Mouse (Mus musculus): ENCODE data around the gene Vmn1r10.

The Vmn1r10 gene

DNA sequence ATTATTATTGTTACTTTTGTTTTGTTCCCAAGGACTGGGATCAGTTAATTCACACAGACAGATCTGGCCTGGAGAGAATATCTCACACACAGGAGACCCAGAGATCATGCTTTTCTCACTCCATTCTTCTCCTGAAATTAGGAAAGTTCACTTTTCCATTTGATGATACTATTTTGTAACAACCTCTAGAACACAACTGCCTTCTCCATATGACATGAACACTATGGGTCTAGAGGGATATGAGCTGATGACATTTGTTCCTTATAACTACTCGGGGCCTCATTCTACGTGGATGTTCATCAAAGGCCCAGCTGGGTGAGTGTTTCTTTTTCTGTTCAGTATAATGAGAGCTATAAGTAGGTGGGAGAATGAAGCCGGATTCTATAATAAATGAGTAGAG, at the start of gene Vmn1r10:
Vmn1r10 (plus strand) TSS at position 301 of the 400 bp plus-strand sequence.
- no peak for DNase-seq

DNA sequence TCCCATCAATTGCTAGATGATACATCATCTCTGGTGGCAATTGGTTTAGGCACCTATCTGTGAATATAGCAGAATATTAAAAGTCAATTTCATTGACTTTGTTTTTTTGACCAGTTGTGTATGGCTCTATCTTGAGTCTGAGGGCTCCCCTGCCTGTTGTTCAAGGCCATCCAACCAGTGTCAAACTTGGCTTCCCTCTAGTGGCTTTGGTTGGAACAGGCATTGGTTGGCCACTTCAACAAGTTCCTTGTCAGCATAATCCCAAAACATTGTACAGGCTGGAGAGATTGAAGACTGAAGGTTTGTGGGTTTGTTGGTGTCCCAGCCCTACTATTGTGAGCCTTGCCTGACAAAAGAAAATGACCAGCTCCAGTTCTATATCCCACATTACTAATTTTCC, 45.5 kb upstream of the Vmn1r10 start:
- peak in 1 of 2 experiments; percentile 6 for DNase-seq

DNA sequence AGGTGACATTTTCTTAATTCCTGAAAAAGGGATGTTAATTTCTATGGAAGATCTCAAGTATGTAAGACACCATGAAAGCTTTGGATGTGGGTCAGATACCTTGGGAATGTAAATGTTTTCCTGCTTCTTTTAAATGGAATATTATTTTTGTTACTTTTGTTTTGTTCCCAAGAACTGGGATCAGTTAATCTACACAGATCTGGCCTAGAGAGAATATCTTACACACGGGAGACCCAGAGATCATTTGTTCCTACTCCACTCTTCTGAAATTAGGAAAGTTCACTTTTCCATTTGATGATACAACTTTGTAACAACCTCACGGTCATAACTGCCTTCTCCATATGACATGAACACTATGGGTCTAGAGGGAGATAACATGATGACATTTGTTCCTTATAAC, 42.8 kb upstream of the Vmn1r10 start, which contains the start of gene Vmn1r9:
Vmn1r9 (plus strand) TSS at position 301 of the 400 bp plus-strand sequence.
- no peak for DNase-seq

DNA sequence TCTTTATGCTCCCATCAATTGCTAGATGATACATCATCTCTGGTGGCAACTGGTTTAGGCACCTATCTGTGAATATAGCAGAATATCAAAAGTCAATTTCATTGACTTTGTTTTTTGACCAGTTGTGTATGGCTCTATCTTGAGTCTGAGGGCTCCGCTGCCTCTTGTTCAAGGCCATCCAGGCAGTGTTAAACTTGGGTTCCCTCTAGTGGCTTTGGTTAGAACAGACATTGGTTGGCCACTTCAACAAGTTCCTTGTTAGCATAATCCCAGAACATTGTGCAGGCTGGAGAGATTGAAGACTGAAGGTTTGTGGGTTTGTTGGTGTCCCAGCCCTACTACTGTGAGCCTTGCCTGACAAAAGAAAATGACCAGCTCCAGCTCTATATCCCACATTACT, 2.9 kb upstream of the Vmn1r10 start:
- DNase-seq = no peak

DNA sequence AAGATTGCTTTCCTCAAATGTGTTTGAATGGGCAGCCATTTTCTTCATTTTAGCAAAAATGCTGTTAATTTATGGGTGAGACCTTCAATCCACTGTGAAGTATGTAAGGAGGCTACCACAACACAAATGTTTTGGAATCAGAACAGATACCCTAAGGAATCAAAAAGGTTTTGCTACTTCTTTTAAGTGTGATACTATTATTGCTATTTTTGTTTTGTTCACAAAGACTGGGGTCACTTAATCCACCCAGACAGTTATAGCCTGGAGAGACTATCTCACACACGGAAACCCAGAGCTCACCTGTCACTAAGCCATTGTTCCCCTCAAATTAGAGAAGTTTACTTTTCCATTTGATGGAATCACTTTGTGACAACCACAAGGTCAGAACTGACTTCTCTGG, 23.9 kb downstream of the Vmn1r10 start, which contains the start of gene Vmn1r11:
Vmn1r11 (plus strand) TSS at position 301 of the 400 bp plus-strand sequence.
- DNase-seq = no peak

DNA sequence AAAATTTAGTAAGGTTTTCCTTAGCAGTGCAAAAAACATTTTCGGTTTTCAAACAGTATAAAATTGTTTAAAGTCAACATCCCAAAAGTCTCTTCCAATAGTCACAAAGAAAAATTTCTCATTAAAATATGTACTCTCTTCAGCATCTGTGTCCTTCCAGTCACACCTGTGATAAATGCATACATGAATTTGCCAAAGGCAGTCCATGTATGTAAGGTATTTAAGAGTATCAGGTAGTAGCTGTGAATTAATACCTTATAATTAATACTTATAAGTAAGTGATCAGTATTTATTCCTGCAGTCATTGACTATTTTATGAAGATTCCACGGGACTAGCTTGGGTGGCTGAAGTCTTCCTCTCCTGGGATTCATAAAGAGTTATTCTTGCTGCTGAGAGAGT, 47.4 kb downstream of the Vmn1r10 start, which contains the start of gene Vmn1r12:
Vmn1r12 (plus strand) TSS at position 301 of the 400 bp plus-strand sequence.
- no peak for DNase-seq
